Mouse (Mus musculus) adrenal gland, postnatal 4 days (tissue): Measurements from ENCODE around the gene Amer1. TPM values are rescaled to one million over a fixed set of nuclear protein-coding genes. Genes with fewer than 3 reads are reported as not detected.

Experiments used
- DNase-seq, 2 experiments: peaks; one replicate each; pipeline ENCODE4 v3.0.0; 2021 to 2022; ENCODE audit warnings: low spot score in 2 of 2, mixed read lengths in 2 of 2
- long read RNA-seq, 2 experiments: library from polyadenylated mRNA; stranded (forward); transcript quantifications; one replicate each; pipeline ENCODE4 v2.0.0; 2021
- total RNA-seq, 2 experiments: library from RNA; stranded (reverse); gene quantifications; 2 replicates each; pipeline ENCODE4 v1.2.3; 2021

Gene Amer1
- 10 to 100 TPM; 19.4 to 19.8 TPM for total RNA-seq
- long read RNA-seq, experiment 1, full-length matches to known transcripts: 8 of 8 reads
- long read RNA-seq, experiment 1, partial matches to known transcripts: 0 of 8 reads
- long read RNA-seq, experiment 1, other reads (novel, unspliced or antisense): 0 of 8 reads
- long read RNA-seq, experiment 2, full-length matches to known transcripts: 29 of 31 reads
- long read RNA-seq, experiment 2, partial matches to known transcripts: 0 of 31 reads
- long read RNA-seq, experiment 2, other reads (novel, unspliced or antisense): 2 of 31 reads

DNA sequence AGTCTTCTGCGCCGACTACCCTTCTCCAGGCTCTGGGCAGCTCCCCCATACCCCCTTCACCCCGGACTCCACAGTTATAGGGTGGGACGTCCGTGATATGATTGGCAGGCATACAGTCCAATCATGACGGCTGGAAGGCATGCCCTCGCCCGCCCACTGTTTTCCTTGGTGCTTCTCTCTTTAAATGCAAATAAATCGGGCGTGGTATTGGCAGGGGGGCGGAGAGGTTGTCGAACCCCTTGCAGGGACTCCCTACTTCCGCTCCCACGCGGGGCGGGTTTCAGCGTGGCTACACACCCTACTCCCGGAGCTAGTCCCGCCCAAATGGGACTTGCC, at the start of gene Amer1:
Amer1 (minus strand) TSS at position 97 of the 336 bp plus-strand sequence.
- peak; percentile 43 to 76 for DNase-seq

DNA sequence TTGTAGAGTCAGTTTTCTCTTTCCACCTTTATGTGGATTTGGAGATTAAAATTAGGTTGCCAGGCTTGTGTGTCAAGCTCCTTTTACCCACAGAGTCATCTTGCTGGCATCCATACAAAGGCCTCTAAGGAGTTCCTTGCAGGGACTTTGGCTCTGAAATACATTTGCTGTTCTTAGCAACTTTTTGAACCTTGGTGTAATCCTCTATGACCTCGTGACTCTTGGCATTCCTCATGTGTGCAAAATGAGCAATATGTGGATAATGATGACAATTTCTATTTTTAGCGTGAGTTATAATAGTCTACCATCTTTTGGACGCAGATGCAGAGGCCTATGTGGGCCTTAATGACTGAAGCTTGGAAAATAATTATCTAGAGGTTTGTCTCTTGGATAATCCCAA, 12.5 kb upstream of the Amer1 start:
- DNase-seq: no peak

DNA sequence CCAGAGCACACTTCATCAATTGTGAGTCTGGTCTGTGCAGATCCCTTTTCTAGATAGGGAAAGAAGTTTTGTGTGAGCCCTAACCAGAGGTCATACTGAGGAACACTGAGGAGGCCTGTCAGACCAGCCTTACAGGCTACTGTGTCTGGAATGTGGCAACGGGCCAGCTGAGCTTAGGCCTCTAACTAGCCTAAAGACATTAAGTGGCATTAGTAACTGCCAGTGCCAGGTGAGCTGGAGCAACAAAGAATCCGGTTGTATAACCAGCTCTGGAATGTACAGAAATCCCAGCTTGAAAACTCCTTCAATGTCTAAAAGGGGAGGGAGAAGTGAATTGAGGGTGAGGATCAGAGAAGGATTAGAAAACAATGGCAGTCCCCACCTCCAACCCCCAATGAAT, 1.2 kb upstream of the Amer1 start:
- no peak for DNase-seq

DNA sequence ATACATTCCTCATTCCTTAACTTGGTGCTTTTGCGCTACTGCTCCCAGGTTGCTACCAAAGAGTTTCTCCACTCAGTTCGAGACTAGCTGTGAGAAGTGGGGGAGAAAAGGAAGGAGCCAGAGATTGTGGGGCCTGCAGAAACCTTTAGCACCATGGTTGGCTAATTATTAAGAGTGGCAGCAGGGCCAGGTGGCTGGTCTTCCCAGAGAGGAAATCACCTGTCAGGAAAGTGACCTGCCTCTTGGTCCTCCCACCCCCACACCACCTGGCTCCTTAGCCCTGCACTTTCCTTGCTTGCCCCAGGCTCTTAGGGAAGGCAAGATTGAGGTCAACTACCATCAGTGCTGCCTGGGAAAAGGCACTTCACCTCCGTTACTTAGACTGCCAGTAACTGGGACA, 469 bp upstream of the Amer1 start:
- no peak for DNase-seq

DNA sequence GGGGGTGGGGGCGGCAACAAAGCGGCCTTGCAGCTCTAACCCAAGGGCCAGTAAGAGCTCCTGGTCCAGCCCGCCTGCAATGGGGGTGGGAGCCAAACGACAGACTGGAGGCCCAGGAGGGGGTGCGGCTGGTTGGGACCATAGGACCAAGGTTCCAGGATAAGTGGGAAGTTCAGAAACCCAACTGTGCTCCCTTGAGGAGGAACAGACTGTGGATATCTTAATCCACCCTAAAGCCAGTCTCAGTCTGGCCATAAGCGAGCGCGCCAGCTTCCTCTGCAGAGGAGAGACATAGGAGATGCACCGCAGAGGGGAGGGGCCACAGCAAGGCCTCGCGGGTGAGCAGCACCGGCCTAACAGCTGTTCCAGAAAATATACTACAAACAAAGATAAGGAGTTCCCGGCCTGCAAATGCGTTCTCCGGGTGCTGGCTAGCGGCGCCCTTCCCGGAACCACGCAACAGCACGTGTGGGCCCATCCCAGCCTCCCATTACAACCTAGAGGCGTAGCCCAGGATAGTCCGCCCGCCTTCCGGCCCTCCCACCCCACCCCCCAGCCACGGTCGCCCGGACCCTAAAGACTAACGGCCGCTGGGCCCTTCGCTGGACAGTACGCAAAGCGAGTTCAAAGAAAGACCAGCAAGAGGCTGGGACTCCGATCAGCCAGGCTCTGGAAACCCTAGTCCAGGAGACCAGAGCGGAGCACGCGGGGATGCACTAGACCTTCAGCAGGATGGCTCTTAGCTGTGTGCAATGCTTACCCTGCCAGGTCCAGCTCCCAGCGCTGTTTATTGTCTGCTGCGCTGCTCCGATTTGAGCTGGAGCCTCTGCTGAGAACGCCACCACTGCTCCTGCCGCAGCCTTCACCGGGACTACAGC, 535 bp downstream of the Amer1 start:
- DNase-seq: no peak

DNA sequence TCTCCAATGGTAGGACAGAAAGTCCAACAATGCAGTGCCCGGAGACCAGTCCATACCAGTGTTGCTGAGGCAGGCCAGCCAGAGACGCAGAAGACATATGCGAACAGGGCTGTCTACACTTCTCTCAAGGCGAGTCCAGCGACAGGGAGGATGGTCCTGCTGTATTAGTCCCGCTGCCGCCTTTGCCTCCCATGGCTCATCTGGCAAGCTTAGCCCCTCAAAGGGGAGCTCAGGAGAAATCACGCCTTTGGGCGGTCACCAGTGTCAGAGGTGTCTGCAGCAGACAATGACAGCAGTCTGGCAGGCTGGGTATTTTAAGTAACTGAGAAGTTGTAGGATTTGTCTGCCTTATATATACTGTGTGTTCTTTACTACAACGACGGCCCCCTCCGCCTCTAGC, 1.3 kb downstream of the Amer1 start:
- DNase-seq: no peak

DNA sequence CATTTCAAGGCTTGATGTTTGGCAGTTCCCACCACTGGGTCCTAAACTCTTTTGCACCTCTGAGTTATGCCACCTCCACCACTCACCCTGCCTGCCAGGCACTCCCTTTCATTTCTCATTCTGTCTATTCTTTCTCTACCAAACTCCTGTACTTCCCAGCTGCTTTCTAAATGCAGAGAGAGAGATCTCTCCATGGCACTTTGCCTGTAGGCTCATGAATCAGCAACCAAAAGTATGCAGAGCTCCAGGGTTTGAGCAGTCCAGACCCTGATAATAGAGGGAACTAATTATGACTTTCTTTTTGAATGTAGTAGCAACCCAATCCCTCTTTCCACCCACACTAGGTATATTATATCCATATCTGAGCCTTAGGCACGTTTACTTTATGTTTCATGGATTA, 2.4 kb downstream of the Amer1 start:
- DNase-seq: no peak

DNA sequence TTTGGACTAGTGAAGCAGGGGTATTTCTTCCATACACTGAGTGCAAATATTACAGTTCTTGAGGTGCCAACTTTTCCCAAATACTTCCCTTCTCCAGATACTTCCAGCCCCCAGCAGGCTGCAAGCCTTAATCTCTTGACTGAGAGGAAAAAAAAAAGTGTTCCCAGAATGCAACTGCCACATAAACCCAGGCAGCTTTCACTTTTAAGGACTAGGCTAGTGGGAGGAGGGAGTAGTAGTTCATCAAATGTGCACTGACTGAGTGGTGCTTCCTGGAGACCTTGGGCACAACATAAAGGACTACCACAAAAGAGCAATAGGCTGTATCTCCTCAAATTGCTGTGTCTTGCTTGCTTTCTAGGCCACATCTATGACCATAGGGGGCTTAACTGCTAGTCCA, 3.4 kb downstream of the Amer1 start:
- no peak for DNase-seq

DNA sequence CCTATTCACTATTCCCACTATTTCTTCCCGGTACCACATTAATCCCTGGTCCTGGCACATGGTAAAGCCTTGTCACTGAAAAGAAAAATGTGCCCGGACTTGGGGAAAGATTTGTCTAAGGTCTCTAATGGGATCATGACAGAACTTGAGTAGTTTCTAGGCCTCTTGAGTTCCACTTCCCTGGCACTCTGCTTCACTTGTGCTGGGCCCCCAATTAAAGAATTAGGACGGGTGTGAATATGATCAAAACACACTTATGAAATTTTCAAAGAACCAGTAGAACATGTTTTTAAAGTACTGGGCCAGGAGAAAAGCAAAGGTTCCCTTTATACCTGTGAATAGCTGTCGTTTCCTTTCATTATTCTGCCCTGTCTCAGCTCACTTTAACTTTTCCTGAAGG, 6.2 kb downstream of the Amer1 start:
- DNase-seq: no peak

DNA sequence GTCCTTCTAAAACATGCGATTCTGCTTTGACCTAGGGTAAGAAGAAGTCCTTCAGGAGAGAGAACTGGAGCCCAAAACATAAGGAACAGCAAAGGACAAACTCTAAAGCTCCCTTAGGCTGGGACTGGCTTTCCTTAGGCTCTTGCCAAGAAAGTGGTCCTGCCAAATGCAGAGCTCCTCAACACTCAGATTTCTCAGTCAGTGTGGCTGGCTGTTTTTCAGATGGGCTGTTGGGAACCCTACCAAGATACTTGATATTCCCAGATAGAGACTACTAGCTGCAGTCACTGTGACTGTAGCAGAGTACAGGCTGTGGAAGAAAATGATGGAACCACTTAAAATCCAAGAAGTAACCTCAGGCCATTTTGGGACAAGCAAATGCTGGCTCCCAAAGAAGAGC, 7.4 kb downstream of the Amer1 start:
- no peak for DNase-seq

DNA sequence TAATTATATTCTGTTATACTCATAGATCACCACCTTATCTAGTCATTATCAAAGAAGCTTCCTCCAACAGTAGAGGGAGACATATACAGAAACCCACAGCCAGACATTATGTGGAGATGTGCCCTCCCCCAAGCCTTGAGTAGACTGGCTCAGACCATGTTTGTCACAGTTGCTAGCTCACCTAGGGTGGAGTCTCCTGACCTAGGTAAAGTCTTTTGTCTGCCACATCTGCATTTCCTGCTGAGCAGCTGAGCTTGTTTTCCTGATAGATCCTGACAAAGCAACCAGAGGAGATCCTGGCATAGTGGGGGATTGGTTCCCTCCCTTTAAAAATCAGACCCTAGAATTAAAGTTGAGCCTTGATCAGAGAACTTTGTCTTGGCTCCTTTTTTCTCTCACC, 71.6 kb downstream of the Amer1 start:
- no peak for DNase-seq

Other genes starting within 250 kb of the Amer1 start
- 10 to 100 TPM; 18.2 to 20.9 TPM for gene Arhgef9, start 248.0 kb downstream of the Amer1 start, total RNA-seq
- gene Asb12, start 113.1 kb upstream of the Amer1 start, total RNA-seq: 1 to 10 TPM; 1.0 to 2.9 TPM
- gene Pfn5, start 113.2 kb upstream of the Amer1 start, total RNA-seq: not detected
- 1 to 10 TPM; 6.1 to 8.1 TPM for gene Zc4h2, start 213.6 kb upstream of the Amer1 start, total RNA-seq